Mouse (Mus musculus) cerebellum, adult 8-10 months (tissue): ENCODE measurements around the gene Frem1.
A peak's percentile ranks its signal among the peaks of the same experiment; 100 is the strongest.

Experiments
- DNase-seq: peaks from one replicate; pipeline ENCODE4 v3.0.0; 2022

The Frem1 gene

DNA sequence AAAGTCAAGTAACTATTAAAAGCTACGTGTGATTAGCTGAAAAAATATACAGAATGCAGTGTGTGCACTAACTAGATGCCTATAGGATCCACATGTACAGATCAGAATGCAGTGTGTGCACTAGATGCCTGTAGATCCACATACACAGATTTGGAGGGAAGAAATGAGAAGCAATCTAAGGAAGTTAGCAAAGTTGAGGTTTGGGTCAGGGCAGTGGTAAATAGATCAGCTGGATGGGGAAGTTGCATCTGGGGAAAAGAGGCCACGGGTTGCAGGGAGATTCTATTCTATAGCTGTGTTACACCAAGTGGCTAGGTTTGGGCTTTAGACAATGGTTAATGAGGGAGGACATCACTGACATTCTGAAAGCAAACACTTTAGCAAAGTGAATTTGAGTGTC, 133.5 kb downstream of the Frem1 start:
- no peak for DNase-seq

DNA sequence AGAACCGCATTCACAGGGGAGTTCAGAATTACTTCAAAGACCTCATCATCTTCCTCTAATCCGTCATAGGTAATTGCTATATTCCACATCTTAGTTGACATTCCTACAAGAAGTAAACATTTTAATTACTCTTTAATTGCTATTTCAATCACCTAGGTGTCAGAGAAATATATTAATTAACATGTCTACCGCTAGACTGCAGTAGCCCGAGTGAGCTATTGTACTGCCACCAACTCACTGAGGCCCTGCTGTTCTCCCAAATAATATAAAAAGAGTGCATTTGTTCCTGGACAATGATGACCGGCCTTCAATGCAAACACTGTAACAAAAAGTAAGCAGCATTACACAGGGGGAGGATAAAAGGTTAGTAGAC, 135.5 kb downstream of the Frem1 start:
- DNase-seq: no peak

DNA sequence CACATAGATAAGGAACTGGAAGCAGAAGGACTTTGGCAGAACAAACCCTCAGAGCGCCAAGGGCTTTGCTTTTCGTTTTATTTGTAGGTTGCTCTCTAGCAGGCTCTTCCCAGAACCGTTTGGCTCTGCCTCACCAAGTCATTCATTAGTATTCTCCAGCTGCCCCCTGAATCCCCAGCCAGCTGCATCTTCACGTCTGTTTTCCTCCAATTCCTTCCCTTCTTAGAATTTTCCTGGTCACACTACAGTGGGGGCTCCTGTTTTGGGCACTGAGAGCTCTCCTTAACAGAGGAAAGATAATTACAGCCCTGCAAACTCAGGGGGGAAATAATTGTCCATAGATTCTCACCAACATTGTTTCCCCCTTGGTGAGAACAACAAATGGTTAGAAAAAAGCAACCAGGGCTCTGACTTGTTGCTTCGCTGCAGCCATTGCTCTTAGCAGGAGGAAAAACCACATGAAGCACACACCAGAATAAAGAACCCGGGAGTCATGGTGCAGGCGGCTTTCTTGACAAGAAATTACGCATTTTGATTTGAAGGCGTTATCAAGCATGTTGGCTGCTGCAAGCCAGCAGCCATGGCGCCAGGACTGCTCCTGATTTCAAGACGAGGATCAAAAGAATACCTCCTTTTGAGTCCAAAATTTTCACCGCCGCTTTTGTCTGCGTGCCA, 136.0 kb downstream of the Frem1 start:
- DNase-seq: no peak

DNA sequence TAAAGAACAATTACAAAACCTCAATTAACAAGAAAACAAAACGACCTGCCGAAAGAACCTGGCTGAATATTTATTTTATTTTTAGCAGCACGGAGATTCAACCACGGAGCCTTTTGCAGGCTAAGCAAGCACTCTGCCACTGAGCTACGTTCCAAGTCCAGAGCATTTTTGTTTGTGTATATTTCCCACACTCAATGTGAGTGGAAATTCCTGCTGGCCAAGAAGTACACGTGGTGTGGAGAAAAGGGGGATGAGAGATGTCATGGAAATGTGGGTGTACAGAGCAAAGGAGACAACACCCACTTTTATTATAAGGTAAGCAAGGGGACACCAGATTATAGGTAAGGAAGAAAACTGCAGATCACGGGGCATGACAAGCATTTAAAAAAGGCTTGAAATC, 136.6 kb downstream of the Frem1 start:
- no peak for DNase-seq

DNA sequence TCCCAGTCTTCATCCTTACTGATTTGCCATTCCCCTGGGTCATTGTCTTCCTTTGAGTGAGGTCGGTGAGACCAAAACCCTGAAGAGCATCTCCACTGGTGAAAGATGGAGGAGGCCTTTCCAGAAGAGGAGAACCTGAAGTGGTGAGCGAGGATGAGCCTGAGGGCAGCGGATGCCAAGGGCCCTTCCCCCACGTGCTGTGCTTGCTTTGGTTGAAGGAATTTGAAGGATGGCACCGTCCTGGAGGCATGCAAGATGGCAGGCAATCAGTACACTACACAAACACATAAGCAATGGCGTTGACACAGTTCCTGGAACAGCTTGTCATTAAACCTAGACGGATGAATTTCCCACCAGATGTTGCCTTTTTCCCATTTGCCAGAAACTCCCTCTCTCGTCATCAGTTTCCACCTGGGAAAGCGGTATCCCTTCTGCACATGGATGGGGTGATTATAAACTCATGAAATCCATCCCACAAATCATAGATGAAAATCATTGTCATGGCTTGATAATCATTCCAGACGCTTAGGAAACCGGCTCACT, 137.5 kb downstream of the Frem1 start:
- DNase-seq: no peak

DNA sequence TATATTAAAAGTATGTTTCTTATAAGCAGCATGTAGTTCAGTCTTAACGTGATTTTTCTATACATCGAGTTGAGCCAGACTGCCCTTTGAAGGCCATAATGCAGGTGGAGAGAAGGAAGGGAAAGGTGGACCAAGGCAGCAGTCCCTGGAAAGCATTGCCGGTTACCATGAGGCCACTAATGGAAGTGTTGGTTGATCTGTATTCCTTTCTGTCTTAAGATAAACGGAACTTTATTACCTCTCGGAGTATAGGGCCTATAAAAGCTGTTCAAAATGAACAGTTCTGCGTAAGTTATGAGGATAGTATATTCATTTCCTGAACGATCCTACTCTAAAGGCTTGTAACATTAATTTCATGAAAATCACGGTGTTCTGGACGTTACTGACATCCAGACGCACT, 156.9 kb downstream of the Frem1 start:
- DNase-seq: no peak

DNA sequence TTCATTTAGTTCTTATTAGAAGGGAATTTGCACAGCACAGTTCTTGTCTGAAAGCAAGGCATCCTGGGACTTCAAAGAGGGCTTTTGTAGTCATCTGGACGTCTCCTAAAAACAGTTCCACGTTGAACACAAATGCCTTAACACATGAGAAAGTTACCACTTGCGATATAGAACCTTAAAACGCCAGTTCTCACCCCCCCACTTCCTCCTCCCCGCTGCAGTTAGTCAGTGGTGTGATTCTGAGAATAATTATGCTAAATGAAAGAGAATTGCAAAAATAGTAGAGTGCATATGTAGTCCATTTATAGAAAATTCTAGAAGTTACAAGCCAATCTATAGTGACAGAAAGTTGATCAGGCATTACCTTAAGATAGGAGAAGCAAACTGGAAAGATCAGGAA, 159.9 kb downstream of the Frem1 start:
- DNase-seq: no peak

DNA sequence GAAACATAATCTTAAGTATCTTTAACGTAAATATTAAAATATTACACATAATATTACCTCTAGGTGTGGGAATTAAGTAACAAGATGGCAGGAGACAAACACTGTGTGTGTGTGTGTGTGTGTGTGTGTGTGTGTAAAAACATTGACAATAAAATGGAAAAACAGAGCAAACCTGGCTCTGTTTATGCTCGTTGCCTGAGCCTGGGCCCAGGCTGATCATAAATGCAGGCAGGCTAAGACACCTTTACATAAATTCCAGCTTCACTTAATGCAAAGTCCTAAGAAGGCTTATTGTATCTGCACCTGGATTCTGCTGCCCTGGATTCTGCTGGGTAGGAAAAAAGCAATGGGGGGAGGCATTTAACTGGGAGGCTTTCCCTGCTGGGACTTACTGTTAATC, 160.6 kb downstream of the Frem1 start:
- DNase-seq: no peak

DNA sequence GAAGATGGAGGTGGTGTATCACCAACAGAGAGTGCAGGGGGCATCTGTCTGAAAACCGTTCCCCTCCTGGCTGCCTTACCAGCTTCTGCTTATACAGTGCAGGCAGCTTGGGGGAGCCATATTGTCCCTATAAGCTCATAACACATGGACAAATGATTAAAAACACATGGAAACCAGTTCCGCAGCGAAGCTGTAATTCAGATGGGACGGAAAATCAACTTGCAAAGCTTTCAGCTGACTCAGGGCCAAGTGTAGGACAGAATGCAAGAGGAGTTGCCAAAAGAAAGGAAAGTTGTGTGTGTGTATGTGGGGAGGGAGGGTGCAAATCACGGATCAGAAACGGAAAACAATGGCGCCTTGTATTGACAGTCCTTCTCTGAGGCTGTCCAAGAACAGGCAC, 161.1 kb downstream of the Frem1 start:
- no peak for DNase-seq

DNA sequence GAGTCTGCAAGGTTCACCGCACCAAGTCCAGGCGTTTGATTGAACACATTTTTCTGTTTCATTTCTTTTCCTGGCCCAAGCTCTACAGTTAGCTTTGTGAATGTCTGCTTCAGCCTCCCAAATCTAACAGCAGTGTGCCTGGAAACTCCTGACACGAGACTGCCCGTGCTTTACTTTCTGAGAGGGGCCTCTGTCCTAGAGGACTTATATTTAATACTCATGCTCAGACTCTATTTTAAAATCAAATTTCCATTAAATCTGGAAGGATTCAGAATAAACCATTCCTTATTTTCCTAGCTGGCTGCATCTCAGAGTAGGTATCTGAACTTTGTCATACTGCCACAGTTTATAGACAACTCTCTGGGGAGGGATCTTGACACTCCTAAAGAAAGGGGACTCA, 161.6 kb downstream of the Frem1 start:
- DNase-seq: no peak

DNA sequence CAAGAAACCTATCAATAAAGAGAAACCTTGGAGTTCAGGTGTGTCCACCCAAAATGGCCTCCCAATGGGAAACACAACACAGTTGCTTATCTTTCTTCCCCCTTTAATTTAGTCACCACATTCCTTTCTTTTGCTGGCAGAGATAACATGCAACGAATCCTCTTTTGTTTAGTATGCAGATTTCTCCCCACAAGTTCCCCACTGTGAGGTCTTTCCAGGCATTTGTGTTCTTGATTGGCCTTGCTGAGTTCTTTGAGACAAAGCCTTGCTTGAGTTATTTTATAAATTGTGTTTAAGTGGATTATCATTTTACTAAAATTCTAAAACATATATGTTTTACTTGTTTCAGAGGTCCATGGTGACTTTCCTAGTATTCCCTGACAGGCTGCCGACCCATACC, 166.0 kb downstream of the Frem1 start:
- no peak for DNase-seq

DNA sequence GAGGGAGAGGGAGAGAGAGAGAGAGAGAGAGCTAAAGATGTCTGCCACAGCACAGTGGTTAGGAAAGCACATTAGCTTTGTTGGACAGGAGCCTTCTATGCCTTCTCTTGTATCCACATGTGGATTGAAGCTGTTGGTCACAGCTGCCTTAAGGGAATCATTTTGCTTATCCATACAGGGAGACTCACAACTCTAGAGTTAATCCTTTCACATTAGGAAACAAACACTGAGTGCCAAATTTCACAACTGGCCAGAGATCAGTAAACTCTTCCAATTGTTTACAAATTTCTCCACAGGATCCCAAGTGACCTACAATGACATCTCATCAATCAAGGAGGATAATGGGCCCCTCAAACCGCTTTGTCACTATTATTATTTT, 166.6 kb downstream of the Frem1 start:
- no peak for DNase-seq

DNA sequence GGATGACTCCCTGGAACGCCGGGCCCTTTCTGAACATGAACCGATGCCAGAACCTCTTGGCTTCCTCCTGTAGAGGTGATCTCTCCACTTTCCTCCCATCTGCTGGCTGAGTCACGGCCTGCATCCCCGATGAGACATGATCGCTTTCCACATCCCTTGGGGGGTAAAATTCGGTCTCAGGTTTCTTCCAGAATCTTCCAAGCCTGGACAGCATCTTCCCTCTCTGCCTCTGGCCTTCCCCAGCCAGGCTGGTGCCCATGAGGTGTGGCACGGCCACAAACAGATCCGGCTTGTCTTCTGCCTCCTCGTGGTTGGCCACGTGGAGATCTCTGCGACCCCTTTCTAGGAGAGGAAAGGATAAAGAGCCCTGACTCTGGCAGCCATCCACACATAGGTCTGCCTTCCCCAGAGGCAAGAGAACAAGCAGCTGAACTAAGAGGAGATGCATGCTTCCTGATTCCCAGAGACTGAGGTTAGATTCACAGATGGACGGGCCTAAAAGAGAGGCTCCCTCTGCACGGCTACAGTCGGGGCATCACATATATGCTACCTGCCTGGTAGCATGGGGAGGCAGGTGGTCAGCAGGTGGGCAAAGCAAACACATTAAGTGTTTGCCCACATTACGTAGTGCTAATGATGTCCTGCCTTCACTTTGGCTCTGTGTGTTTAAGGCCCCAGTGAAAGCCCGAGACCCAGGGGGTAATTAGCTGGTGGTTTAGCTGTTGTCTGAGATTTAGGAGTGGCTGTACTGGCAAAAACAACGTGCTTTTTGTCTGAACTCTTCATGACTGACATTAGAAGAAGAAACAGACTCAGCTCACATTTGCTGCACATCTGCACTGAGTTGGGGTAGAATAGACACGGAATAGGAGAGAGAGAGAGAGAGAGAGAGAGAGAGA, 167.3 kb downstream of the Frem1 start, which contains the start of gene Cer1:
Gene Cer1, minus strand, starts transcription at position 513 of the 899 bp plus-strand sequence.
- peak; percentile 55 for DNase-seq

DNA sequence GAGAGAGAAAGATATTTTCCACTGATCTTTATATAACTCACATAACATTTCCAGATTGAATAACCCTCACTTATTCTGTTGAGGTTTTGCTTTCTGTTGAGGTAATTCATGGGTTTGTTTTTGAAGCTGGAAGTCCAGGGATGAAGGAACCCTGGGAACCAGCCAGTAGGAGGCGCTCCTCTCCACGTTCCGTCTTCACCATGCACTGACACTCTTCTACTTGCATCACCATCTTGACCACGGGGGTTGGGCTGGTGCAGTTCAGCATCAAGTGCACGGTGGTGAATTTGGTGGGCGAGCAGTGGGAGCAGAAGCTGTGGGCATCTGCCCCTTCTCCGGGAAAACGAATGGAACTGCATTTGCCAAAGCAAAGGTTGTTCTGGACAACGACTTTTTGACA, 169.6 kb downstream of the Frem1 start:
- DNase-seq: no peak

DNA sequence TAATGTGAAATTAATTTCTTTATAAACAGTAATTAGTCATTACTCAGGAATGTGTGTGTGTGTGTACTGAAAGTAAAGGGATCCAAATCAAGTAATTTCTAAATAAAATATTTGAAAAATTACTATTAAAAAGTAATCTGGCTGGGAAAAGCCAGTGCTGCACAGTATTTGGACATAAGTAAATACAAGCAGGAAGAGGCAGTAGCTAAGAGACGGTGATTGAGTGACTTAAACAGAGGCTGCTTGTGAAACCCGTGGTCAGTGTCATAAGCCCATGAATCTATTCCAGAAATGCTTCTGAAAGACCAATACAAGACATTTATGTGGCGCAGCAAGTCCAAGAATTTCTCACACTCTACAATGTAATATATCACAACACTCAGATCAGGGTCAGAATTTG, 170.8 kb downstream of the Frem1 start:
- no peak for DNase-seq

DNA sequence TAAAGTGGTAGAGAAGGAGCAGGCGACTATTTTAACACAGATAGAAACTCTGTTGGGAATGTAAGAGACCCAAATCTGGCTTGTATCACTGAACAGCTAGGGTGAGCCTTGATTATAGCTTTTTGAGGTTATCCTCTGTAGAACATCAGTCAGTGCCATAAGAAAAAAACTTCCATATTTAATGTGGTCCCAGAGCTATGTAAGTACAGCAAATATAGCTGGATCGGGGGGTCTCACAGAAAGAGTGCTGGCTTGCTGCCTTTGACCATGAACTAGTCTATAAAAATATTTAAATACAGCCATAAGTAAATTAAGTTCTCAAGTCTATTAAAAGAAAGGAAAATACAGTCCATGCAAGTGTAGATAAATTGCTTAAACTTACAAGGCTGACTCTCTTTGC, 171.9 kb downstream of the Frem1 start:
- DNase-seq: no peak

DNA sequence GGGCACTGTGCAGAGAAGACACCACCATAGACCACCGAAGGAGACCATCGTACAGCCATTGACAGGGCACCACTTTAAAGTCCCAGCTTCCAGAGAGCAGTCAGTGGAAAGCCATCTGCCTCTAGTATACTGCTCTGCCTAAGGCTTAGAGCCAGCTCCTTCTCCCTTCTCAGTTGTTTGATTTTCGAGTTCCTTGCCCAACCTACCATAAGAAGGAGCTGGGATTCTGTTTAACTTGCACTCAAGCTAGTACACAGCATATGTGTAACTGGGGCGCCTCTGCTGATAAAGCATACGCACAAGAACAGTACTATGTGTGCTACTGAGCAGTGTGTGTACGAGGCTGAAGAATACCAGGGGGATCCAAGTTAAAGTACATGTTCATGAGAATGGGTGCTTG, 173.0 kb downstream of the Frem1 start:
- DNase-seq: no peak

DNA sequence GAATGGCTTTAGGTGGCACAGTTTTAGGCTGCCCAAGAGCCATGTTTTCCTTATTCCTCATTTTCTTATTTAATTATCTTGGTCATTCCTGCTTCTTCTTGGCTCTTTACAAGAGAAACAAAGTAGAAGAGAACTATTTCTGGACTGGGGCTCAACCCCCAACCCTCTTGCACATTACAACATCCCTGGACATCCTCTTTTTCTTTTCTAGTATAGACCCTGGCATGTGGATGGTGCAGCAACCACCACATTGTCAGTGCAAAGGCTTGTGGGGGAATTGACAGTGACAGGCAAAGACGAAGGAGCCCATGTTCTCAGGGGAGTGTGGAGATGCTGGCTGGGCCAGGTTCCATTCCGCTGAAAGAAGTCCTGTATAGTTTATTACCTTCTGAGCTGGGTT, 175.5 kb downstream of the Frem1 start:
- no peak for DNase-seq

DNA sequence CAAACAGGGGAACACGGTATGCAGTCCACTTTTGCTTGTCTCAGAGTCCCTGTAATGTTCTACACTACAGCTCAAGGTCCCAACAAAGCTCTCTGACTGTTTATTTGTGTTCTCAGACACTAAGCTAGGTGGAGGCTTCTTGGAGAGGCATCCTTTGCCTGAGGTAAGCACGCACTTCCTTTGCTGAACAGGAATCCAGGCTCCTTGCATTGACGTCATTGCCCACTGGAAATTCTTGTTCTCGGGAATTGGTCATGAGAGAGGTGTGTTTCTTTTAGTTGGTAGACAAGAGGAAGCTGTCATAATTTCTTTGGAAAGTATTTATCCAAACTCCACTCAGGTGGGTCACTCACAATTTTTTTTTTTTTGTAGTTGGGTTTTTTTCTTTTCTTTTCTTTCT, 176.6 kb downstream of the Frem1 start:
- no peak for DNase-seq

DNA sequence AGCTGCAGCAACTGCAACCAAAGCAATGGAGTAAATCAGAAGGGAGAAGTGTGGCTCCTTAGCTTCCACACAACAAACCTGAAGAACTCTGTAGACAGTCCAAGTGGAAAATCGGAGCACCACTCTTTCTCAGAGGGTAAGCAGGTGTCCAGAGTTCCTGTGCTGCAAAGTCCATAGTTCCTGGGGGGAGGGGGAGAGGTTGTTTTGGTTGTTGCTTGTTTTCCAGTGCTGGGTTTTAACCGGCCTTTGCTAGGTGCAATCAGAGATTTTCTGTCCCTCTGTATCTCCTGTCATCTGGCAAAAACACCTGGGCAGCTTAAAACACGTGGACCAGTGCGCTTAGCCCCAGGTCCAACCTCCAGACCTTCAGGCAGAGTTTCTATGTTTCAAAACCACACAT, 177.3 kb downstream of the Frem1 start:
- DNase-seq: no peak

DNA sequence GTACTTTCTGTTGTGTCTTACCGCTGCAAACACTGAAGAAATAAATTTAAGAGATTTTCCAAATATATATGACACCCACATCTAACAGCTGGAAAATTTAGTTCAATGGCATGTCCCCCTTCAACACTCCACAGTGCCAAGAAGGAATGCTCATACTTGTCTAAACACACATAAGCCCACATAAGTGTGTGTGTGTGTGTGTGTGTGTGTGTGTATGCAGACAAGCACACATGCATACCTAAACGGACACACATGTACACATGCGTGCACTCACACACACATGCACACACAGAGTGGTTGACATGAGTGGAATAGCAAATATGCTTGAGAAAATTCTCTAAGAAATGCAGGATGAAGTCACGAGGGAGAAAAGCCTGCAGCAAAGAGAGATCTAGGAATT, 179.6 kb downstream of the Frem1 start:
- DNase-seq: no peak

DNA sequence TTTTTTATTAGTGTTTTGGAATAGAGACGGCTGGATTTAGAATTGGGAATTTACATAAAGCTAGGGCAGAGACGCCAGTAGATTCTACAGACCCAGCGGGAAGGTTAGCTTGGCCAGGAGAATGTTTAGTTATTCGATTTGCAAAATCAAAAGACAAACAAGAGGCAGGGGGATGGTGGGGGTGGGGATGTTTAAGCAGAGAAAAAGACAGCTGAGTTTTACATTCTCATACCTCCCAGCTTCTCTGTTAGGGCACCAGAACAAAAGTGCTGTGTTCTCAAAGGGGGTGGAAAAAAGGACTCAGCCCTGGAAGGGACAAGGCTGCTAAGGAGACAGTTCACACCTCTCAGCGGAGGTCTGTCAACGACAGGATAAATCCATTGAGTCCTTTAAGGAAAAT, 180.0 kb downstream of the Frem1 start:
- DNase-seq: no peak

DNA sequence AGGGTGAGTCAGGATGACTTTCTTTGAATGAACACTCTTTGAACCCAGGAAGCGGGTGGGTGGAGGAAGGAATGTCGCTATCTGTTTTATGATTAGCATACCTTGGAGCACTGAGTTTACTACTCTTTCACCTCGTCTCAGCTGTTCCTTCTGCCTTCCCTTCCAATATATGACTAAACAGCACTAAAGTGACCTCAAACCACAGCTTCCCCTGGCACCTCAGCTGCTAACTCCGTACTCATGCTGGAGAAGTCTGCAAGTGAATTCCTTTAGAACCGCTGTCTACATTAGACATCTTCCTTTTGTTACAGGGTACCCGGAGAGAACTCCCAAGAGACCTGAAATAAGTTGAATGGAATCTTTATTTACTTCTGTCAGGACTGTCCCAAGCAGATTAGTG, 181.2 kb downstream of the Frem1 start:
- DNase-seq: no peak

DNA sequence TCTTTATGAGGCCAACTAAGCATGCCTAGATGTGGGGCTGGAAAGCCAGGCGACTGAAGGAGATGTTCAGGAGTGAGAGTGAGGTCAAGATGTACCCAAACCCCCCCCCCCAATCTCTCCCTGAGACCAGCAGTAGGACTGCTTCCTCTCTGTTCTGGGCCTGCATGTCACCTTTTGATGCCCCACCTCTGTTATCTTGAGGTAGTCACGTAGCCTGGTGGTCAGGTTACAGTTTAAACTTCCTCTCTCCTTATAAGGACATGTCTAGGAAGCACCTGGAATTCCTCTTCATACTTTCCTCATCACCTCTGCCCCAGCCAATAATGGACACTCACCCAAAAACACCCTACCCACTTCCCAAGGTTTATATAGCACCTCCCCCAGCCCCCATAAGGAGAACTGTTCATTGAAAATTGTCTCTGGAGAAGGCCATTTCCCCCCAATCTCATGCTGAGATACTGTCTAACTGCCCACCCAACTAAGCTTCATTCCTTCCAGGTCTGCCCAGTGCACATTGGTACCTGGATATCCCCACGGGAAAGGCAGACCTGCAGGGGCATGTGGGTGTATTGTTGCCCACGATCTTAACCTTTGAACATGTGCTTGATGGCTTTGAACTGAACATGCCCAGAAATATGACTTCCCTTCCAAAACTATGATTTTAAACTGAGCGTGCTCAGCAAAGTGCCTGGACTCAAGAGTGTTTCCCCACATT, 184.3 kb downstream of the Frem1 start:
- DNase-seq: no peak
